Mouse (Mus musculus): ENCODE data around the gene Celf3. TPM values are rescaled to one million over a fixed set of nuclear protein-coding genes. Genes with fewer than 3 reads are reported as not detected.

Celf3 gene
- polyA plus RNA-seq, 1 experiment from 2014 or later = 154 TPM

DNA sequence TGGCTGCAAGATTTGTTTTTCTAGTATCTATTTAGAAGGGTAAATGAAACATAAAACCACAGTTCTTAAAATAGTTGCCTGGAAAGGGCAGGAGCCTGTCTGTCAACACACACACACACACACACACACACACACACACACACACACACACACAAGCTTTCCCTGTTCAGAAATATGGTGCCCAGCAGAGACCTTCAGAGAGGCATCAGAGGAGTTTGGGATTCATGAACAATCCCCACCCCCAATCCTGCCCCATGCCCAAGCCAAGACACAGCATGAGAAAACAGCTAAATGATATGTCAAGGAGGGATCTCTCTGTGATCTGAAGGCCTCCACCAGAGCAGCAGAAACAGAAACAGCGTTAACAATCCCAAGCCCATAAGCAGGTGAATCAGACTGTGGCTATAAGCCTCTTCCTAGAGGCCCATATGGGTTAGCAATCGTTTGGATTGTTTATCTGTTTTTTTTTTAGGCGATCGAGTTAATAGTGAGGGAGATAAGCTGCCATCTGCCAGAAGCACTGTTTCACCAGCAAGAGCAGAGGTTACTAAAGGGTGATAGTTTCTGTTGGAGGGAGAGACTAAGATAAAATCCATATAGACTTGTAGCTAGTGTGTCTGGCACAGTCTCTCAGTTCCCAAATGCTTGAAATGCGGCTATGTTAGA is 4.4 kb upstream of the Celf3 start:
- H3K9ac ChIP-seq (ENCODE audit: low read length) = no peak overlapping the region
- H3K4me1 ChIP-seq (ENCODE audit: control insufficient read depth, insufficient read depth, low read length) = peaks cover 8% of the 10 kb centered on the region; the same call in 1 of the 2 replicates
- 90% methylated on average over 5 of the region's 5 CpGs for WGBS
- H3K27ac ChIP-seq (ENCODE audit: low read depth, low read length) = no peak overlapping the region
- ATAC-seq (ENCODE audit: insufficient read depth, low FRiP score, low TSS enrichment) (no peak), DNase-seq (ENCODE audit: low spot score) (no peak)
- no peaks in the 10 kb centered on the region for H3K9me3 ChIP-seq (ENCODE audit: control insufficient read depth, low read length)
- H3K36me3 ChIP-seq (ENCODE audit: control insufficient read depth, insufficient read depth, low read length) = no peaks in the 10 kb centered on the region
- H3K27me3 ChIP-seq (ENCODE audit: control insufficient read depth, insufficient read depth, low read length) = no peaks in the 10 kb centered on the region
- no peak overlapping the region for H3K4me2 ChIP-seq (ENCODE audit: low read depth)
- H3K4me3 ChIP-seq (ENCODE audit: low read depth, low read length) = no peak overlapping the region

DNA sequence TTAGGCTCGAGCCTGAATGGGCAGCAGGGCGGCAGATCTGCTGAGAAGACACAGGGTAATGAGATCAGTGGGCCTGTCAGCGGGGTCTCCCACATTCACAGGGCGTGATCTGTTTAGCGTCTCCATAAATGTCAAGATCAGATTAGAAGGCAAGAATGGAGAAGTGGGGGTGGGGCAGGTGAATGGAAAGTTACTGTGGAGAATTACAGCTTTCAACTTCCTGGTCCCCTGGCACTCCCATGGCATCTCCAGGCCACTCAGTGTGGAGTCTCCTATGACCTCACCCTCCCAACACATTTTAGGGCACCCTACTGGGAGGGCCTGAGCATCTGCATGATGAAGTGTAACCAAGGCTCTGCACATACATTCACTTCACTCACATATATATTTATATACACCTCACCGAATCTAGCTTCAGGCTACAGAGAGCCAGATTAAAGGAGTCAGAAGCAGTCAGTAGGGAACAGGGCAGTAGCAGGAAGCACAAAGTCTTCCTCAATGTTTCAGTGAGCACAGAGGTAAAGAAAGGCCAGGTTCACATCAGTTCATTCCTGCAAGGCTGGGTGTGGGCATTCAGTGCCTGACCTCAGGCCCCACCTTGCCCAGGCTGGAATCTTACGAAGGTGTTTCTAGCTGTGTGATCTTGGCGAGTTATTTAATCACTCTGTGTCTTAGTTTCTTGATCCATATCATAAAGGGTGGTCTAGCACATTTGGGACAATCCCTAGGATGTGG is 1.6 kb upstream of the Celf3 start:
- no peak for DNase-seq (ENCODE audit: low spot score)
- no peak for ATAC-seq (ENCODE audit: insufficient read depth, low FRiP score, low TSS enrichment)
- Histone ChIP-seq H3K4me3 (ENCODE audit: low read depth, low read length) (no peak overlapping the region), H3K9ac (ENCODE audit: low read length) (no peak overlapping the region), H3K9me3 (ENCODE audit: control insufficient read depth, low read length) (no peaks in the 10 kb centered on the region), H3K4me1 (ENCODE audit: control insufficient read depth, insufficient read depth, low read length) (peaks cover 24% of the 10 kb centered on the region), H3K4me2 (ENCODE audit: low read depth) (no peak overlapping the region), H3K27me3 (ENCODE audit: control insufficient read depth, insufficient read depth, low read length) (peaks cover 8% of the 10 kb centered on the region; the same call in 1 of the 2 replicates), H3K27ac (ENCODE audit: low read depth, low read length) (no peak overlapping the region), H3K36me3 (ENCODE audit: control insufficient read depth, insufficient read depth, low read length) (no peaks in the 10 kb centered on the region)
- WGBS = 61% methylated on average over 8 of the region's 8 CpGs

DNA sequence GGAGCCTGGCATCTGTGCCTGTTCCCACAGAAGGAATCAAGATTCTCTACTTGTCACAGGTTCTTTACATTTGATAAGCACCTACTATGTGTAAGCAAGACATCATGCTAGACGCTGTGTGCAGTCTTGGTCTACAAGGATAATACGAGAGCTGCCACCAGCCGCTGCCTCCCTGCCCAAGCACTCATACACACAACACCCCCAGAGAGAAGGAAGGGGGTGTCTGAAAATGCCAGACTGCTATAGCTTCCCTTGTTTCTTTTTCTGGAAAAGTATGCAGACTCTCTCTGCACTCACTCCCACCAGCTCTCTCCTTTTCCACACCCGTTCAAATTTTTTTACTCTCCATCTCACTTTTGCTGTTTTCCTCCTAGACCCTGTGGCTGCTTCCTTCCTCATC is 651 bp upstream of the Celf3 start:
- Histone ChIP-seq H3K4me2 (ENCODE audit: low read depth) (peak overlapping the region; percentile 66), H3K27me3 (ENCODE audit: control insufficient read depth, insufficient read depth, low read length) (peaks cover 8% of the 10 kb centered on the region; the same call in 1 of the 2 replicates), H3K27ac (ENCODE audit: low read depth, low read length) (peak overlapping the region; percentile 62; the same call in 1 of the 2 replicates), H3K9me3 (ENCODE audit: control insufficient read depth, low read length) (no peaks in the 10 kb centered on the region), H3K4me3 (ENCODE audit: low read depth, low read length) (0 out of 2 replicates have a peak overlapping the region, but pooled peaks have one; percentile 16), H3K4me1 (ENCODE audit: control insufficient read depth, insufficient read depth, low read length) (peaks cover 24% of the 10 kb centered on the region), H3K9ac (ENCODE audit: low read length) (peak overlapping the region; percentile 42), H3K36me3 (ENCODE audit: control insufficient read depth, insufficient read depth, low read length) (no peaks in the 10 kb centered on the region)
- WGBS = 55% methylated on average over 4 of the region's 4 CpGs
- ATAC-seq (ENCODE audit: insufficient read depth, low FRiP score, low TSS enrichment) (no peak), DNase-seq (ENCODE audit: low spot score) (no peak)

DNA sequence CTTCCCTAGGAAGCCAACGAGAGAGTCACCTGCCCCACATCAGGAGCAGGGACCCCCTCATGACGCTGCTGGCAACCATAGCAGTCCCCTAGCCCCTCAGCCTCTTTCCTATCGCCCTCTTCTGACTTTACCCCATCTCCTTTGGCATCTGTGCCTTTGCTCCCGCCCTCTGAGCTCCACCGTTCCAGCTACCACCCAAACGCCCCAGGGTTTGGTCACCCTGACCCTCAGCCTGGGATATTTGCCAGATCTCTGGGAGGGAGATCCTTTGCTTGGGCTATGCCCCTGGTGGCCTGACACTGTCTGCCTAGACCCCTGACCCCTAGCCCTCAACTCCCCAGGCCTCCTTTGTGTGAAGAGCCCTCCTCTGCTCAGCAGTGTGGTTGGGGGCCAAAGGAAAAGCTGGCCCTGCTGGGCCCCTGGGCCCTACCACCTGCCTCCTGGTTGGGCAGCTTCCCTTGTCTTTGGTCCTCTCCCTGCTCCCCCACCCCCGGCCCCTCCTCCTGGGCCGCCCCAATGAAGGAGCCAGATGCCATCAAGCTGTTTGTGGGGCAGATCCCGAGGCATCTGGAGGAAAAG is 585 bp downstream of the Celf3 start:
- Histone ChIP-seq H3K4me2 (ENCODE audit: low read depth) (peak overlapping the region; percentile 66), H3K9me3 (ENCODE audit: control insufficient read depth, low read length) (no peaks in the 10 kb centered on the region), H3K9ac (ENCODE audit: low read length) (peak overlapping the region; percentile 78), H3K4me1 (ENCODE audit: control insufficient read depth, insufficient read depth, low read length) (peaks cover 34% of the 10 kb centered on the region), H3K4me3 (ENCODE audit: low read depth, low read length) (peak overlapping the region; percentile 54), H3K27me3 (ENCODE audit: control insufficient read depth, insufficient read depth, low read length) (peaks cover 8% of the 10 kb centered on the region; the same call in 1 of the 2 replicates), H3K27ac (ENCODE audit: low read depth, low read length) (peak overlapping the region; percentile 77), H3K36me3 (ENCODE audit: control insufficient read depth, insufficient read depth, low read length) (no peaks in the 10 kb centered on the region)
- peak; percentile 31 for DNase-seq (ENCODE audit: low spot score)
- peak; percentile 13; the same call in 1 of the 2 replicates for ATAC-seq (ENCODE audit: insufficient read depth, low FRiP score, low TSS enrichment)
- 6% methylated on average over 9 of the region's 9 CpGs for WGBS

DNA sequence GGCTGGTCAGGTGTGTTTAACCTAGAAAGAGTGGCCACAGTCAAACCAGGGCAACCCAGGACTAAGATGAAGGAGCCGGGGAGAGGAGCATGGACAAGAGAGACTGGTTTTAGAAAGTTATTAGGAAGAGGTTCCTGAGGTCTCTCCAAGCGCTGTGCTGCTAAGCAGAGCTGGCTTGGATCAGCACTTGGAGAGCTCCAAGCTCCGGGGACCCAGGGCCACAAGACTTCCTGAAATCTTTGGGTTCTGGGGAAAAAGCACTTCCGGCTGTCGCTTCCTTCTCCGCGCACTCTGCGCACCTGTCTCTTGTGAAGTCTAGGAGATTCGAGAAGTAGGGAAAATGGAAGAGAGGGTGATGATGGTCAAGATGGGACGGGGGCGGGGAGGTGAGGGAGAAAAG is 1.5 kb downstream of the Celf3 start:
- H3K4me1 ChIP-seq (ENCODE audit: control insufficient read depth, insufficient read depth, low read length) = peaks cover 40% of the 10 kb centered on the region
- no peak for DNase-seq (ENCODE audit: low spot score)

DNA sequence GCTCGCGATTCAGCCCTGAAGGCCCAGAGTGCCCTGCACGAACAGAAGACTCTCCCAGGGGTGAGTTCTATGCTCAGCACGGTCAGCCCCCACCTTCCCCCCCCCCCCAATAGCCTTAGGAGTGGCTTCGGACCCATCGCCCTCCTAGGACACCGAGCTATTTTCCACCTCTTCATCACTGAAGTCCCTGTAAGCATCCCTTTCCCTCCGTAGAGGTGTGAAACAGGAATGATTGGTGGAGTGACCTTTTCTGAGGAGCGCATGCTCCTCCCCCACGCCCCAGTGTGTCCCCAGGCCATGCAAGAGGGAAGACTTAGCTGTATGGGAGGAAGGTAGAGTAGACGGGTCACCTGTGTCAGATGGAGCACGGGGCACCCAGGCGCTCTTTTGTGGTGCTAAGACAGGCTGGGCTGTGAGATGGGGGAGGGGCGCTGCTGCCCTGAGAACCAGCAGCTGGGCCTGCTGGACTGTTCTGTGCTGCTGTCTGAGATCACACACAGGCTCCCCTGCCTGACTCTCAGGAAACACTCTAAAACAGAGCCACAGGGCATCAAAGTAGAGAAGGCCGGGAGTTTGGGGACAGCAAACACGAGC is 2.3 kb downstream of the Celf3 start, which contains the start of gene Riiad1:
Gene Riiad1, minus strand, starts transcription at position 51 of the 594 bp plus-strand sequence.
- peak; percentile 66 for DNase-seq (ENCODE audit: low spot score)
- 8% methylated on average over 16 of the region's 16 CpGs for WGBS
- H3K27ac ChIP-seq (ENCODE audit: low read depth, low read length) = peak within 1 kb of the TSS; percentile 77

More for the DNA sequence above, 1.5 kb downstream of the Celf3 start:
- Histone ChIP-seq H3K27ac (ENCODE audit: low read depth, low read length) (peak overlapping the region; percentile 77; the same call in 1 of the 2 replicates), H3K4me3 (ENCODE audit: low read depth, low read length) (peak overlapping the region; percentile 54), H3K9me3 (ENCODE audit: control insufficient read depth, low read length) (no peaks in the 10 kb centered on the region), H3K36me3 (ENCODE audit: control insufficient read depth, insufficient read depth, low read length) (no peaks in the 10 kb centered on the region), H3K9ac (ENCODE audit: low read length) (peak overlapping the region; percentile 78), H3K4me2 (ENCODE audit: low read depth) (peak overlapping the region; percentile 66), H3K27me3 (ENCODE audit: control insufficient read depth, insufficient read depth, low read length) (peaks cover 8% of the 10 kb centered on the region; the same call in 1 of the 2 replicates)
- ATAC-seq (ENCODE audit: insufficient read depth, low FRiP score, low TSS enrichment) = no peak
- WGBS = 7% methylated on average over 11 of the region's 11 CpGs

DNA sequence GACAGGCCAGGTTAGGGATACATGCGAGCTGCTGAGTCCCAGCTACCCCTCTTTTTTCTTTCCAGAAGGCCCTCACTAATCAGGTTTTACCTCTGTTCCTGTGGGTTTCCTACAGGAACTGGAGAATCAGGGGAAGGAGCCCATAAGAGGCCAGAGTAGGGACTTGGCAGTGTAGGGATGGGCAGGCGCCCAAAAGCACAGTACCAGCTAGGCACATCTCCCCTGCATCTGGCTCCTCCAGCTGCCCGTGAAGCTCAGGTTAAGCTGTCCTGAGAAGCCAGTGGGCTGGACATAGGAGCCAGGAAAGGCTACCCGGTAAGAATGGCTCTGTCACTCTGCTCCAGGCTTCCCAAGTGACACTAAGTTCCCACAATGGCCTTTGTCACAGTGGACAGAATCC is 3.3 kb downstream of the Celf3 start:
- Histone ChIP-seq H3K4me1 (ENCODE audit: control insufficient read depth, insufficient read depth, low read length) (peaks cover 51% of the 10 kb centered on the region), H3K27me3 (ENCODE audit: control insufficient read depth, insufficient read depth, low read length) (peaks cover 8% of the 10 kb centered on the region; the same call in 1 of the 2 replicates), H3K4me2 (ENCODE audit: low read depth) (no peak overlapping the region), H3K27ac (ENCODE audit: low read depth, low read length) (no peak overlapping the region), H3K9ac (ENCODE audit: low read length) (no peak overlapping the region), H3K36me3 (ENCODE audit: control insufficient read depth, insufficient read depth, low read length) (no peaks in the 10 kb centered on the region), H3K4me3 (ENCODE audit: low read depth, low read length) (no peak overlapping the region), H3K9me3 (ENCODE audit: control insufficient read depth, low read length) (no peaks in the 10 kb centered on the region)
- 77% methylated on average over 4 of the region's 4 CpGs for WGBS
- DNase-seq (ENCODE audit: low spot score) = no peak
- ATAC-seq (ENCODE audit: insufficient read depth, low FRiP score, low TSS enrichment) = no peak

More for the DNA sequence above, 2.3 kb downstream of the Celf3 start, which contains the start of gene Riiad1:
- Histone ChIP-seq H3K36me3 (ENCODE audit: control insufficient read depth, insufficient read depth, low read length) (no peaks in the 10 kb centered on the region), H3K4me2 (ENCODE audit: low read depth) (peak within 1 kb of the TSS; percentile 66), H3K27me3 (ENCODE audit: control insufficient read depth, insufficient read depth, low read length) (peaks cover 8% of the 10 kb centered on the region; the same call in 1 of the 2 replicates), H3K4me1 (ENCODE audit: control insufficient read depth, insufficient read depth, low read length) (peaks cover 48% of the 10 kb centered on the region), H3K9ac (ENCODE audit: low read length) (peak within 1 kb of the TSS; percentile 78), H3K9me3 (ENCODE audit: control insufficient read depth, low read length) (no peaks in the 10 kb centered on the region), H3K4me3 (ENCODE audit: low read depth, low read length) (peak within 1 kb of the TSS; percentile 54)
- no peak for ATAC-seq (ENCODE audit: insufficient read depth, low FRiP score, low TSS enrichment)

DNA sequence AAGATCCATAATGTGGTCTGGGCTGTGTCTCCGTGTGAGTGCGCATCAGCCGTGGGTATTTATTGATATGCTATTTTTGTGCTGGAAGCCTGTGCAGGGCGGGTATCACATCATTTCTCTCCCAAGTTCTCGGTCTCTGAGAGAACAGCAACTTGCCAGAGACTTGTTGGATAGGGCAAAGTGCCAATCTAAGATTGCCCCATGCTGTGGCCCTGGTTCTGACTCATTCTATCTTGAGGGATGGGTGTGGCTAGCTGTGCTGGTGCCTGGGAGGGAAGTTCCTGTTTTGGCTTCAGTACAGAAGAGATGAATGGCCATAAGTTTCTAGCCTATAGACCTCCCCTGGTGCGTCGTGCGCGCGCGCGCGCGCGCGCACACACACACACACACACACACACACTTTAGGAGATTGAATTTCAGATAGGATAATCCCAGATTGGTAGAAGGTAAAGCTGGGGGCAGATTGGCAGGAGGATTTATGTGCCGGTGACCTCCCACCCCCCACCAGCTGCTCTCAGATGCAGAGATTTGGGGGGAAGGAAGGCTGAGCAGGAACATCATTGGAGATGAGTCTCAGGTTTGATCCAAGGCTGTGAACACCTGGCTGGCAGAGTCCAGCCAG is 4.8 kb downstream of the Celf3 start:
- H3K4me1 ChIP-seq (ENCODE audit: control insufficient read depth, insufficient read depth, low read length) = peaks cover 47% of the 10 kb centered on the region
- no peak for ATAC-seq (ENCODE audit: insufficient read depth, low FRiP score, low TSS enrichment)
- 77% methylated on average over 17 of the region's 17 CpGs for WGBS

More for the DNA sequence above, 4.8 kb downstream of the Celf3 start:
- H3K27ac ChIP-seq (ENCODE audit: low read depth, low read length) = peak overlapping the region; percentile 50
- no peak overlapping the region for H3K4me3 ChIP-seq (ENCODE audit: low read depth, low read length)
- H3K9ac ChIP-seq (ENCODE audit: low read length) = no peak overlapping the region
- DNase-seq (ENCODE audit: low spot score) = no peak
- H3K27me3 ChIP-seq (ENCODE audit: control insufficient read depth, insufficient read depth, low read length) = peaks cover 8% of the 10 kb centered on the region; the same call in 1 of the 2 replicates
- H3K9me3 ChIP-seq (ENCODE audit: control insufficient read depth, low read length) = no peaks in the 10 kb centered on the region
- no peak overlapping the region for H3K4me2 ChIP-seq (ENCODE audit: low read depth)
- H3K36me3 ChIP-seq (ENCODE audit: control insufficient read depth, insufficient read depth, low read length) = peaks cover 2% of the 10 kb centered on the region; the same call in 1 of the 2 replicates
